Mouse (Mus musculus): ENCODE data around the gene Tkfc.

Tkfc gene

DNA sequence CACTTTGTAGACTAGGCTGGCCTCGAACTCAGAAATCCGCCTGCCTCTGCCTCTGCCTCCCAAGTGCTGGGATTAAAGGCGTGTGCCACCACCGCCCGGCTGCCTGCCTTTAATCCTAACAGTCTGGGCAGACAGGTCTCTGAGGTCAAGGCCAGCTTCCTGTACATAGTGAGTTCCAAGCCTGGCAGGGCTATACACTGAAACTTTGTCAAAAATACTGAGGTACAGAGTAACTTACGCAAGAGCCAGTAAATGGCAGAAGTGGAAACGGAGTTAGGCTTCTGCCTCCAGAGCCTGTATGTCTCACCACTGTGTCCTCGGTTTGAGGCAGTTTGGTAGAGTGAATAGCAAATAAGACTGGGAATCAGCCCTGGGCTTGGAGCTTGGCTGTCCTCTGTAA is 18.2 kb downstream of the Tkfc start:
- DNase-seq (ENCODE audit: low read depth), result no peak

DNA sequence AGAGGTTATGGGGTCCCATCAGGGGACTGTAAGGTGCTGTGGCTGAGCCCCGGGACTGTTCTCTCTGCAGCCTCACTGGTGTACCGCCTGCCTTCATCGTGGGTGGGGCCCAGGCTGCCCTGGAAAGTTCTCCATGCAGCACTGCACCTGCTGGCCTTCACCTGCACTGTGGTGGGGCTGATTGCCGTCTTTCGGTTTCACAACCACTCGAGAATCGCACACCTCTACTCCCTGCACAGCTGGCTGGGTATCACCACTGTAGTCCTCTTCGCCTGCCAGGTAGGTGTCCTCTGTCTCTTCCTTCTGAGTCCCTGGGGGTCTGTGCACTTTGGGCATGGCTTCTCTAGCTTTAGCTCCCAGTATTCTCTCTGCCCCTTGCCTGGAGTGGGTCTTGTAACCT is 20.3 kb downstream of the Tkfc start:
- DNase-seq (ENCODE audit: low read depth), result peak; percentile 24

DNA sequence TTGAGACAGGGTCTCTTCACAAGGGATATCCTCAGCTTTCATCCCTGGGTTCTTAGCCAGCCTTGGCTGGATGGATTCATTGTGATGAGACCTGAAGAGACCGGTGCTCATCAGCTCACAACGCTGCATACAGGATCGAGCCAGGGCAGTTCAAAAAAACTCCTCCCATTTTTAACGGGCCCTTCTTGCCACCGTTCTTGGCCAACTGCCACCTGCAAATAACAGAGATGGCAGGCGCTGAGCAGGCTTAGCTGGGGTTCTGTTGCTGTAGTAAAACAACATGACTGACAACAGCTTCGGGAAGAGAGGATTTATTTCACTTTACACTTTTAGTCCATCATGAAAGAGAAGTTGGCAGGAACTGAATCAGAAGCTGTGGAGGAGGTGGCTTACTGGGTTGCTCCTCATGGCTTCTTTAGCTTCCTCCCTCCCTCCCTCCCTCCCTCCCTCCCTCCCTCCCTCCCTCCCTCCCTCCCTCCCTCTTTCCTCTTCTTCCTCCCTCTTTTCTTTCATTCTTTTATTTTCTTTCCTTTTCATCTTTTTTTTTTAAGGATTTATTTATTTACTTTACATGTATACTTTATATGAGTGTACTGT is 21.8 kb downstream of the Tkfc start:
- DNase-seq (ENCODE audit: low read depth), result no peak

DNA sequence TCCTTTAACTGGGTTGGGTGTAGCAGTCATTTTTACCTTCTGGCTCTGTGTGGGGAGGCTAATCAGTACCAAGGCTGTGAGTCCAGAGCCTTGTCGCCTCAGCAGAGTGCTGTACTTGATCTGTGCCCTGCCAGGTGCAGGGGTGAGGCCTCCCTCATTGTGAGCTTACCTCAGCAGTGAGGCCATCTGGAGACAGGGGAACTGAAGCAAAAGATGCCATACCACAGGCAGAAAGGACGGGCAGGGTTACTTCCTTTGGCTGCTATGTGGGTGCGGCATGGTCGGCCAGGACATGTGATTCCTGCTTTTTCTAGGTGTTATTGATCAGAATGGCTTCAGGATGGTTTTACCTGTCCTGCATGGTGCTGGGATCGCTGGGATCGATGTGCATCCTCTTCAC is 23.5 kb downstream of the Tkfc start:
- DNase-seq (ENCODE audit: low read depth), result no peak

DNA sequence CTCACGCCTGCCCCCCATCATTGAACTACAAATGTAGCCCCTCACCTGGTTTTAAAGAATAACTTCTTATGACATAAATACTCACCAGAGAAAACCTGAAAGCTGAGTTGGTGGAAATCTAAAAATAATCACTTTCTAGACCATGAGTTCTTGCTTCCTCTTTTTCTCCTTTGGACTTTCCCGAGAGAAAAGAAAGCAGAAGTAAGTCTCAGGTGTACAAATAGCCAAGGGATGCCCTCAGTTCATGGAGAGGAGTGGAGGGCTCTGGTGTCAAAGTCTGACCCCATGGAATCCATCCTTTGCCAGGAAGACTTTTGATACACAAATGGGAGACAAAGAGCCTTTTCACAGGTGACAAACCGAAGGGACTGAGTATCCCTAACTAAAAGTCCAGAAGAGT is 24.7 kb downstream of the Tkfc start:
- no peak for DNase-seq (ENCODE audit: low read depth)

DNA sequence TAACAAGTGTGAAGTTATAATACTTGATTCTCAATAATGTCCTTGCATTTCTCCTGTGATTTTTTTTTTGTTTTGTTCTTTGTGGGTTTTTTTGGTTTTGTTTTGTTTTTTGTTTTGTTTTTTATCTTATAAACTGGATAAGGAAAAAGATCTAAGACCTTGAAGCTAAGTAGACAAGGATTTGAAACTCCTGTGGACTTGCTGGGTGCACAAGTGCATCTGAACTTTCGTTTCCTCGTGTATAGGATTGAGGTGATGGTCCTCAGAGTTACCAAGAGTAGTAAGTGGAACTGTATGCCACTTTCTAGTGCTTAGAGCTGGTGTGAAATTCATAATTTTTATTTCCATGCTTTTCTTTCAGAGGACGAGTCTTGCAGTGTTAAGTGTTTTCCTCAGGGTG is 25.4 kb downstream of the Tkfc start:
- DNase-seq (ENCODE audit: low read depth), result no peak

DNA sequence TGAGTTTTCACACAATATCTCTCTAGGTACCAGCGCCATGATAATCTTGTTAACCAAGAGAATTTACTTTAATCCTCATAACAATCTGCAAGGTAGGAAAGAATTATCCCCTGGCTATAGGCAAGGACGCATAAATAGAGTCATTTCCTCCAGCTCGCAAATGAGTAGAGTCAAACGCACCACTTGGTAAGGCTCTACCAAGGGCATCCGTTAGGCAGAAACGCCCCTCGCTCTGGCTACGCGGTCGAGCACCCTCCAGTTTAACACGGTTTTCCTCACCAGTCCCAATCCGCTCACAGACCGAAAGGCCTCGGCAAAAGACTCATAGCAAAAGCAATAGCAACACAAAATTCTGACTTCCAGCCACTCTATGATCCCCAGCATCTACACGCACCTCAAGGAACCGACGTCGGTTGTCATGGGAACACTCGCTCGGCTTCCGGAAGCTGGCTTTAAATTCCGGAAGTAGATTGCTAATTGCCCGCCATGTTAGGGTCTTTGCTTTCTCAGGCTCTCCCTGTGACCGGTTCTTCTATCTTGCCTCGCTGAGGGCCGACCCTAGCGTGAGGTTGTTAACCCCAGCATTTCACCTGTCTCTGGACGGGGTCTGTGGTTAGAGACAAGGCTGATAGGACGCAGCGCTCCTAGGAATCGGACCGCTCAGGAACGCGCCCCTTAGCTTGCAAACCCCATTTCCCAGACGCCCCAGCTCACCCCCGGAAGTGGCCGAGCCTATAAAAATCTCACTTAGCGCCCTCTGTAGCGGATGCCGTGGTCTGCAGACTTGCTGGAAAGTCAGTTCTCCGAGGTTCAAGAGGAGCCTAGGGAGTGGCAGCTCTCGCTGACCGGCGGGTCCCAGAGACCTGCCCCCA is 28.5 kb downstream of the Tkfc start, which contains the start of the genes Cyb561a3 and Tmem138:
Cyb561a3 (plus strand) TSS at position 483 of the 872 bp plus-strand sequence.
Tmem138 (minus strand) TSS at position 673 of the 872 bp plus-strand sequence.
- peak; percentile 99 for DNase-seq (ENCODE audit: low read depth)

DNA sequence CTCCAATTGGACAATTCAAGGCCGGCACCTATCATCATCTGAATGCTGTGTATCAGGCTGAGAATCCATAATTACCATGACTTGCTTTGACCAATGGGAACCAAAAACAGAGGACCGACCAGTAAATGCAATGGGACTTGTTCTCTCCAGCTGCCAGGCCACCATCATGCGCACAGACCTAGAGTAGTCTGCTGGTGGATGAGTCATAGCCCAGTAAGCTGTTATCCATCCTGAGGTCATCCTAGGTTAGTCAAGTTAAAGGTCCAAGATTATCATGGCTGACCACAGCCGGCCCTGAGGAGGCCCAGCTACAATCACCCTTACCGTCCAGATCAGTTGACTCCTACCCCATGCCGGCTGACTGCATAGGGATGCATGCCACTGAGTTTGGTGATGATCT is 35.8 kb downstream of the Tkfc start:
- DNase-seq (ENCODE audit: low read depth), result no peak

DNA sequence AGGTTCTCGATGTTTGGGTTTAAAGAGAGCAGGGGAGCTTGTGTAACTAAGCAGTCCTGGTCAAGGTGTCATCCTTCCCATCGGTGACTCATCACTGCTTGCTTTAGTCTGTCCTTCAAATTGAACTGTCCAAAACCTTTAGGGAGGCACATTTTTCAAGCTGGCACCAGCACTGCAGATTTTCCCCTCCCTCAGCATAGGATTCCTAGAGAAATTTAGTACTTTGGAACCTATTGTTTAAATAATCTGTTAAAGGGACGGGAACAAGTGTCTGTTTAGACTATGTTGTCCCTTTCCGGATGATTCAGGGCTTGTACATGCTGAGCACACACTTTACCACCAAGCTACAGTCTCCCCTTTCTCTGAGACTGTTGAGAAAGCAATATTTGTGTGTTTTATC is 40.2 kb downstream of the Tkfc start:
- DNase-seq (ENCODE audit: low read depth), result no peak

DNA sequence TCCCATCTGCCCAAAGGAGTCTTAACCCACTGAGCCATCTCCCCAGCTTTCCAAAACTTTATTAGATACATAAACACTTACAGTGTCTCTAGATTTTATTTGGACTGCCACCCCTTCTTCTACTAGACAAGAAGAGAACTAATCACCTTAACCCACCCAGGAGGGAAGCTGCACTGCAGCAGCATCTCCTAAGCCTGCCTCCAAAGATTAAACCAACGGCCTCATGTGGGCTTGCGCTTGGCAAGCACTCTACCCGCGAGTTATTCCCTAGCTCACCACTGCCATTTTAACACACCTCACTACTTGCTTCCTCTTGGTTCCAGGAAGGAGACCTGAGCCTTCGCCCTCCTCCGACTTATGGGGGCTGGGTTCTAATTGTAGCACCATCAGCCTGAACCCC is 41.2 kb downstream of the Tkfc start:
- DNase-seq (ENCODE audit: low read depth), result no peak

DNA sequence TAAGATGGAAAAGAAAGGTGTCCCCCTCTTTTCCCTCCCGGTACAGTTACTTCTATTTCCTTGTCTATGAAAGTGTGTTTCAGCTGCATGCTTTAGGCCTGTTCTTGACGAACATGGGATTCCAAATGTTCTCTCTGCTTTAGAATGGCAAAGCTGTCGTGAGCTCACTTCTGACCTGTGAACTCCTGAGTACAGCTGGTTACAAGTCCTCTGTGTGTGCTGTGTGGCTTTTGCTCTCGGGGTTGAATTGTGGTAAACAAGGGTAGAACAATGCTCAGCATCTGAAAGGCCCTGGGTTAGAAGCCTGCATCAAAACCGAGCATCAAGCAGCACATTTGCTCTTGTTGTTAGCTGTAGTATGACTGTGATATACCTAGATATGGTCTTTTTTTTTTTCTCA is 43.1 kb downstream of the Tkfc start:
- DNase-seq (ENCODE audit: low read depth), result no peak

DNA sequence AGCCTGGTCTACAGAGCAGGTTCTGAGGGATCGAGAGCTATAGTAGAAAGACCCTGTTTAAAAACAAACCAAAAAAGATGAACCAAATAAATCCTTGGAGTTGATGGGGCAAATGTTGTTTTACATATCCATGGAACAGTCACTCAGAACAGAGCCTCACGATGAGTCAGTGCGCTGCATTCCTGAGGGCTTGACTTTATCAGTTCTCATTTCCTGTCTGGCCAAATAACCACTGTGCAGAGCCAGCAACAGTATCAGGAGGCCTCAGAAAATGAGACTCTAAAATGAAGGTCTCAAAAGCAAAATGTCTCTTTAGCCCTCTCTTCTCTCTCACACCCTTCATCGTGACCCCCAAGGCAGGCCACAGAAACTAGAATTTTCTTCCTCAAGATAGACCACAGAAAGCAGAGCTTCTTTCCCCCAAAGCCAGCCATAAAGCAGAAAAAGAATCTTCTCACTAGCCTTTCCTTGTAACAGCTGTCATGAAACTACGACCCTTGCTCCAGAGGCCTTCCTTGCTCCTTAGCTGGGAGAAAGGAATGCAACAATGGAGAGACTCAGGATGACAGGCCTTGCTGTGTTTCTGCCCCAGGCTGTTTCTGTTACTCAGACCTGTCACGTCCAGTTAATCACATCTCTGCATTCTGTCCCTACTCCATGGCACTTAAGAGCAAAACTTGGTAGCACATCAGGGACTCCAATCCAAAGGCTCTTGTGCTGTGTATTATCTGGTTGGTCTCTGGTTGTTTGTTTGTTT is 43.7 kb downstream of the Tkfc start:
- DNase-seq (ENCODE audit: low read depth), result no peak

DNA sequence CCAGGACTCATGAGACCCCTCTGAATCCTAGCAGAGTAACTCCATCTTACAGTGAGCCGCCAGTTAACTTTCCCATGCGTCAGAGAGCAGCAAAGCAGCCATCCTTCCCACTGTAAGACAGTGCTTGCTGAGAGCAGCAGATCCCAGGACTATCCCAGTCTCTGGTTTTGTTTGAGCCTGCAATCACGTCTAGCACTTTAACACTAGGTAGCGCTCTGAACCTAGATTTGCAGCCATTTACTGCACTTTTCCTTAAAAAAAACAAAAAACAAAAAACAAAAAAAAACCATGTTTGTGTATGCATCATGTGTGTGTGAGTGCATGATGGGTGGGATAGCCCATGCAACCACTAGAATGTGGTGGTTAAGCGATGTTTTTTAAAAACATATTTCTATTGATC is 45.3 kb downstream of the Tkfc start:
- no peak for DNase-seq (ENCODE audit: low read depth)

DNA sequence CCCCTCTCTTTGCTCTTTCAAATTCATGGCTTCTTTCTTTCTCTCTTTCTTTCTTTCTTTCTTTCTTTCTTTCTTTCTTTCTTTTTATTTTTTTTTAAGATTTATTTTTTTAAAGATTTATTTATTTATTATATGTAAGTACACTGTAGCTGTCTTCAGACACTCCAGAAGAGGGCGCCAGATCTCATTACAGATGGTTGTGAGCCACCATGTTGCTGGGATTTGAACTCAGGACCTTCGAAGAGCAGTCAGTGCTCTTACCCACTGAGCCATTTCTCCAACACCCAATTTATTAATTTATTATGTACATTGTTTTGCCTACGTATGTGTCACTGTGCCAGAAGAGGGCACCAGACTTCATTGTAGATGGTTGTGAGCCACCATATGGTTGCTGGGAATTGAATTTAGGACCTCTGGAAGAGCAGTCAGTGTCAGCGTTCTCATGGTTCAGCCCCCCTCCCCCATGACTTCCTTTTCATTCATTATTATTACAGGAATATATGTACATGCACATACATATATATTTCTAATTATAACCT is 47.5 kb downstream of the Tkfc start:
- peak; percentile 30 for DNase-seq (ENCODE audit: low read depth)

DNA sequence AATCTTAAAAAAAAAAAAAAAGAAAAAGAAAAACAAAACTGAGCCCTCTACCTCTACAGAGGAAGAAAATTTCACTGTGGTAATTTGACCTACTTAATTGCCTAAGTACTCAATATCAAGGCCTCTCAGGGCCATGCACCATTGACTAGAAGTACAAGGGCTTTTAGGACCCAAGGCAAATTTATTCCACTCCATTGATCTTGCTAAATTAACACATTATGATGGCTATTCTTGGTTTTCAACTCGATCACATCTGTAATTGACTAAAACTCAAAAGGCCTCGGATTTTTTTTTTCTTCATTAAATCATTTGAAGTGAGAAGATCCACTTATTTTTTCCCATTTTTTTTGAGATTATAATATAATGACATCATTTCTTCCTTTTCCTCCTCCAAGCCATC is 48.0 kb downstream of the Tkfc start:
- no peak for DNase-seq (ENCODE audit: low read depth)

DNA sequence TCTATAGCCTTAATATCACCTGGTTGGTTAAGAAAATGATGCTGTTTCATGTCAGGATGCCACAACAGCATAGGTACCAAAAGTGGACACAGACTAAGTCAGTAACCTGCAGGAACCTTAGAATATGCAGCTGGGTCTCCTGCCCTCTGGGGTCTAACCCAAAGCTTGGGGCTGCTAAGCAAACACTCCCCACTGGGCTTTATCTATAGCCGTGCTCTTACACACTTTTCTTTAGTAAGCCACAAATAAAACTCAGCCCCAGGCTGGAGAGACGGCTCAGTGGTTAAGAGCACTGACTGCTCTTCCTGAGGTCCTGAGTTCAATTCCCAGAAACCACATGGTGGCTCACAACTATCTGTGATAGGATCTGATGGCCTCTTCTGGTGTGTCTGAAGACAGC is 48.5 kb downstream of the Tkfc start:
- DNase-seq (ENCODE audit: low read depth), result peak; percentile 16

DNA sequence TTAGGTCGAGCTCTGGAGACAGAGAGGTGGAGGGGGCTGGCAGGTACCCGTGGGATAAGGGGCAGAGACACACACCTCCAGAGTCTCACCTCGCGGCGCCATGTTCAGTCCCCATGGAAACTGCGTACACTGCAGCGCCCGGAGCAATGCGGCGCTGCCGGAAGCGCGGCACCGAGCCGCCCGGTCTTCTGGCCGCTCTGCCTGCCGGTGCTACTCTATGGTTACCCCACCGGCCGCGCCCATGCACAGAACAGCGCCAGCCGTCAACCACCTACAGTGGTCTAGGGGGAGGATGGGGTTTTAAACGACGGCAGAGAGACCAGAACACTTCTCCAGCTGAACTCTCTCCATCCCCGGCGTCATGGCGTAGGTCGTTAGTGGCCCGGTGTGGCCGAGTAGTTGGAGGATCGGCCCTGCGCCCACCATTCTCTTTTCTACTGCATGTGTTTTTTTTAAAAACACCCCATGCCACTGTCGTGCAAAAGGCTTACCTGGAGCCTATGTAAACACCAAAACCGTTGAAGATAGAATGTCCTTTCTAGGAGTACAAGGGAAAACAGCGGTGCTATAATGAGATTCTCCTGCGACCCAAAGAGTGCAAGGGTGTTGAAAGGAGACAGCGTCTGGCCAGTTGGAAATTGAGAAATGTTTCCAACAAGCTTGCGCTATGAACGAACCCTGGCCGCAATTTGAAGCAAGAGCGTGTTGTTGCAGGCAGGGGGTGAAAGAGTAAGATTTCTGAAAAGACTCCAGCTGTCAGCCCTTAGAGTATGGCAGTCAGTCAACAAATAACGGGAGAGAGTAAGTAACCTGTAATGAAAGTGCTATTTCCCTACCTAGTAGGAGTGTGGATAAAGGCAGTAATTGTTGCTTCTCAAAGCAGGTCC is 49.6 kb downstream of the Tkfc start, which contains the start of gene Tmem216:
Tmem216 (minus strand) TSS at position 615 of the 887 bp plus-strand sequence.
- peak; percentile 86 for DNase-seq (ENCODE audit: low read depth)

DNA sequence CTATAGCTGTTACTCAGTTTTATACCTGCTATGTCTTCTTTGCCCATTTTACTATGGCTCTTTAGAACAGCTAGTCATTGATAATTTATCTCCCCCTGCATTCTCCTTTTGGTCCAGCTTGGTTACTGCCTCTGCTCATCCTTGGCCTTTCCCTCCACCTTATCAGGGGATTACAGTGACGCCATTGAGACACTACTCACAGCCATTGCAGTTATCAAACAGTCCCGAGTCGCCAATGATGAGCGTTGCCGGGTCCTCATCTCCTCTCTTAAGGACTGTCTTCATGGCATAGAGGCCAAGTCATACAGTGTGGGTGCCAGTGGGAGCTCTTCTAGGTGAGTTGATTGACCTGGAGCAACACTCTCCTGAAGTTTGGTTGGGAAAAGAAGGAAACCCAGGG is 66.0 kb downstream of the Tkfc start:
- no peak for DNase-seq (ENCODE audit: low read depth)
